Mouse (Mus musculus): ENCODE results near the gene Irak3. TPM values are rescaled to one million over a fixed set of nuclear protein-coding genes. Genes with fewer than 3 reads are reported as not detected.

Gene Irak3
- total and polyA plus RNA-seq, 3 experiments: 0.47 TPM; not detected in 2

- Histone ChIP-seq H3K4me3 (ENCODE audit: control insufficient read depth in 1 of 2, insufficient read depth in 1 of 2, low read depth in 2 of 2, low read length in 2 of 2) (peak overlapping the region; percentile 23 to 42), H3K27ac (ENCODE audit: control insufficient read depth, low read depth, low read length) (no peak overlapping the region), H3K36me3 (ENCODE audit: control insufficient read depth in 1 of 2, insufficient read depth in 2 of 2, low read length in 2 of 2) (no peaks in the 10 kb centered on the region), H3K9ac (ENCODE audit: control insufficient read depth, low read depth, low read length, poor library complexity, severe bottlenecking) (peak overlapping the region; percentile 41; the same call in 1 of the 2 replicates), H3K4me1 (ENCODE audit: control insufficient read depth in 1 of 2, insufficient read depth in 2 of 2, low read length in 2 of 2) (no peaks in the 10 kb centered on the region), H3K9me3 (replicated peaks; ENCODE audit: insufficient read depth, low read length) (no peaks in the 10 kb centered on the region), H3K27me3 (ENCODE audit: control insufficient read depth in 1 of 2, insufficient read depth in 2 of 2, low read length in 2 of 2) (no peaks in the 10 kb centered on the region), H3K79me2 (ENCODE audit: control insufficient read depth, insufficient read depth, low read length, poor library complexity) (no peaks in the 10 kb centered on the region)
- TF ChIP-seq E2F4 (IDR thresholded peaks at IDR 0.05; ENCODE audit: borderline replicate concordance, low read depth, low read length) (no peak), MAFK (IDR thresholded peaks at IDR 0.05; ENCODE audit: borderline replicate concordance, low read depth, low read length) (no peak), MEF2A (IDR thresholded peaks at IDR 0.05; ENCODE audit: extremely low read depth, insufficient replicate concordance, low read depth, low read length, poor library complexity, severe bottlenecking) (no peak), GATA1 (IDR thresholded peaks at IDR 0.05; ENCODE audit: low read depth, low read length) (no peak), GABPA (IDR thresholded peaks at IDR 0.05; ENCODE audit: low read depth, low read length) (no peak), UBTF (IDR thresholded peaks at IDR 0.05; ENCODE audit: borderline replicate concordance, insufficient read depth, low read depth, low read length) (no peak), CTCF (IDR thresholded peaks at IDR 0.05 in 2 of 3, conservative IDR thresholded peaks at IDR 0.05 in 1 of 3; ENCODE audit: control insufficient read depth in 1 of 3, insufficient read depth in 1 of 3, low read depth in 2 of 3, low read length in 3 of 3, poor library complexity in 1 of 3, severe bottlenecking in 1 of 3) (peak; percentile 41 to 76 (median 76)), RAD21 (IDR thresholded peaks at IDR 0.05; ENCODE audit: low read depth, low read length) (peak; percentile 62), TBP (IDR thresholded peaks at IDR 0.05; ENCODE audit: low read depth, low read length) (no peak), ZKSCAN1 (IDR thresholded peaks at IDR 0.05; ENCODE audit: low read depth, low read length) (no peak), BHLHE40 (IDR thresholded peaks at IDR 0.05; ENCODE audit: borderline replicate concordance, low read depth, low read length) (no peak), MAZ (IDR thresholded peaks at IDR 0.05; ENCODE audit: low read depth, low read length) (no peak), EP300 (IDR thresholded peaks at IDR 0.05; ENCODE audit: low read depth in 1 of 2, low read length in 2 of 2) (no peak), MAX (IDR thresholded peaks at IDR 0.05; ENCODE audit: low read length) (no peak), POLR2AphosphoS2 (IDR thresholded peaks at IDR 0.05; ENCODE audit: low read length) (no peak), CHD2 (IDR thresholded peaks at IDR 0.05; ENCODE audit: low read length) (no peak), SMC3 (IDR thresholded peaks at IDR 0.05; ENCODE audit: low read depth, low read length) (peak; percentile 64), TAL1 (IDR thresholded peaks at IDR 0.05; ENCODE audit: low read length) (no peak), MYC (IDR thresholded peaks at IDR 0.05; ENCODE audit: low read depth, low read length) (no peak), USF2 (IDR thresholded peaks at IDR 0.05; ENCODE audit: borderline replicate concordance in 1 of 2, insufficient read depth in 1 of 2, low read depth in 1 of 2, low read length in 2 of 2) (no peak), ZMIZ1 (IDR thresholded peaks at IDR 0.05; ENCODE audit: low read depth, low read length) (no peak)
- peak; percentile 93 for DNase-seq (ENCODE audit: low read depth, low spot score)
Measured at GRCm38 (mm10) chr10:120246994-120247750, 45.2 kb upstream of the Irak3 start.

Data from MEL (cell line).